Mouse (Mus musculus): ENCODE data around the gene Dab2.

DNA sequence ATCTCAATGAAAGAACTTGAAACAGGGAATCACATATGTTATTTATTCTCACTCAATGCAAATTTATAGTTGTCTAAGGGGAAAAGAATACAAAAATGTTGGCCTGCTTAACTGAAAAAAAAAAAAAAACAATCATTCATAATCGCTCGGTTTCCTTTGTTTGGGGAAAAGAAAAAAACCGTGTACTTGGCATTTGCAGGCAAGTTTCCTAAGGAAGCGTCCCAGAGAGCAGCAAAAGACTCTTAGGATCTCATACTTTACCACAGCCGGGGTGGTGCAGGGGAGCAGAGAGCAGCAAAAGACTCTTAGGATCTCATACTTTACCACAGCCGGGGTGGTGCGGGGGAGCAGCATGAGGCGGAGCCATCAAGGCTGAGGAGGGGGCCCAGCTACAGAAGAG, 161.8 kb downstream of the Dab2 start:
- TF ChIP-seq CTCF (IDR thresholded peaks at IDR 0.05) (no peak), EP300 (IDR thresholded peaks at IDR 0.05) (no peak)

Data from lung, postnatal 0 days (tissue).